Mouse (Mus musculus): ENCODE measurements at regions not wholly inside any gene's neighbourhood (a gene's known extent, or its start where the extent isn't known, plus 50 kb on each side); places are given as distances from the start of the nearest gene placed in this dataset.
A peak's percentile ranks its signal among the peaks of the same experiment; 100 is the strongest.

DNA sequence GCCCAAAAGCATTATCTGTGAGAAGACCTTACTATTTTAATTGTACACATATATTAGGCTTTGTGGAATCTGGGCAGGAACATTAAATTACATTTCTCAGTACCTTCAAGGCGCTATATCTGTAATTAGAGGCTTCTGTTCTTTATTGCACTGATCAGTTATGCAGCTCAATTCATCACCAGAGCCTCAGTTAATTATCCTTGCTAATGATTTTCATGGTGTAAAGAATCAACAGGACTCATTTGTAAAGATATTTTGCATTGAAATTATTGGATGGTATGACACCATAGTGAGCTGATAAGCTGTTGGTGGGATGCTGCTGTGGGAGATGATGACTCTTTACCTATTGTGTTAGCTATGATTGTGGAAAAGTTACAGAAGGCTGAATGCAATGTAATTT, 1490.9 kb upstream of the Slc39a10 start:
- ATAC-seq (replicated peaks), result no peak

DNA sequence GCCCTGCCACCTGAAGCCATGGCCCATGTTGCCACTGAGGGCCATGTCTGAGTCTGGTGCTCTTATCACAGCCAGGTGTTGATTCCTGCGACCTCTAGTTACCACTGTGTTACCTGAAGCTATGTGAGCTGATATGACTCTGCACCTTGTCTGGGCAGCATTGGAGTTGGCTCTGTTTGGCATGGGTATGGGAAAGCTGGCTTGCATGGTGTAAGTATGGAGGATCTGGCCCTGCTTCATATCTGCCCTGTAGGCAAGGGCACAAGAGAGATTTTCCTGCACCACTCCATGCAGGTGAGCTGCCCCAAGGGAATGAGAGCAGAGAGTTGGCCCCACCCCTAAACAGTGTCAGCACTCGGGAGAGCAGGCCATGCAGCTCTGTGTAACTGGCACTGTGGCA, 1487.5 kb upstream of the Slc39a10 start:
- Histone ChIP-seq H3K4me3 (no peak overlapping the region), H3K4me1 (no peaks in the 10 kb centered on the region), H3K27ac (replicated peaks) (no peak overlapping the region), H3K27me3 (no peaks in the 10 kb centered on the region), H3K4me2 (replicated peaks) (no peak overlapping the region), H3K9ac (replicated peaks) (no peak overlapping the region), H3K9me3 (no peaks in the 10 kb centered on the region), H3K36me3 (no peaks in the 10 kb centered on the region)
- 74% methylated on average over 2 of the region's 2 CpGs for WGBS
- no peak for ATAC-seq (replicated peaks)

More for the DNA sequence above, 1490.9 kb upstream of the Slc39a10 start:
- Histone ChIP-seq H3K9me3 (no peaks in the 10 kb centered on the region), H3K4me3 (no peak overlapping the region), H3K4me1 (no peaks in the 10 kb centered on the region), H3K4me2 (replicated peaks) (no peak overlapping the region), H3K36me3 (no peaks in the 10 kb centered on the region), H3K9ac (replicated peaks) (no peak overlapping the region), H3K27me3 (no peaks in the 10 kb centered on the region), H3K27ac (replicated peaks) (no peak overlapping the region)
- 66% methylated on average over 1 of the region's 1 CpGs for WGBS

DNA sequence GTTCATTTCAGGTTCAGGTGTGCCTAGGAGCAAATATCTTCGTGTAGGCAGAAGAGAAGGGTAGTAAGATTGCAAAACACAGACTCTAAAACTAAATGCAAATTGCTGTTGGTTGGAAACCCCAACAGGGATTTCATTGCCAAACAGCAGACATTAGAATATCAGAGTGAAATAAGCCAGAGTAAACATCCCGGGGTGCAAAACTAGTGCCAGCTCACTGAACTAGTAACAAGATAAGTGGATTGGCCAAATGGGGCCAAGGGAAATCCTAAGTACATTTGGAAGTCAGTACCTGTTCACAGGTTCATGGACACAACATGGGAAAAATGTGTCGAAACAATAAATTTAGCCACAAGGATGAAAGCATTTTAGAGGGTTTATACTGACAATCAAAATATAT, 1458.8 kb upstream of the Slc39a10 start:
- H3K27ac ChIP-seq (replicated peaks), result no peak overlapping the region
- H3K27me3 ChIP-seq, result no peaks in the 10 kb centered on the region
- no peaks in the 10 kb centered on the region for H3K36me3 ChIP-seq
- no peaks in the 10 kb centered on the region for H3K4me1 ChIP-seq
- H3K4me2 ChIP-seq (replicated peaks), result no peak overlapping the region
- ATAC-seq (replicated peaks), result no peak
- H3K9ac ChIP-seq (replicated peaks), result no peak overlapping the region
- H3K9me3 ChIP-seq, result no peaks in the 10 kb centered on the region
- 80% methylated on average over 3 of the region's 3 CpGs for WGBS
- H3K4me3 ChIP-seq, result no peak overlapping the region

DNA sequence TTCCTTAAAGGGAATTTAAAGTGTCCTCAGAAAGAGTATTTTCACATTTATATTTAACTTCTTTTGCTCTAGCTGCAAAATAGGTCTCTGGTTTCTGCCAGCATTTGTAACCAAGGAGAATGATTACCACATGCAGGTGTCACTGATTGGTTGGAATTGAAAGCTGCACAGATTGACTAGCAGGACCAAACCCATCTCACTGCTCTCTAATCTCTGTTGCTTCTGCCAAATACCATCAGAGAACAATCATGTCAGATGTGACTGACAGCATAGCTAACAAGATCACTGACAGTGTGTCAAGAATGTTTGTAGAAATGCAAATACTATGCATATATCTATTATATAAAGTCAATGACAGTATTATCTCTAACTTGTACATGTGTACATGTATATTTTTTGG, 1450.3 kb upstream of the Slc39a10 start:
- H3K27ac ChIP-seq (replicated peaks), result no peak overlapping the region
- no peaks in the 10 kb centered on the region for H3K27me3 ChIP-seq
- no peaks in the 10 kb centered on the region for H3K9me3 ChIP-seq
- H3K4me1 ChIP-seq, result no peaks in the 10 kb centered on the region
- no peak overlapping the region for H3K9ac ChIP-seq (replicated peaks)
- H3K36me3 ChIP-seq, result no peaks in the 10 kb centered on the region
- no peak overlapping the region for H3K4me3 ChIP-seq
- no peak overlapping the region for H3K4me2 ChIP-seq (replicated peaks)
- peak; percentile 70; the same call in 1 of the 2 replicates for ATAC-seq (replicated peaks)
